Mouse (Mus musculus): ENCODE data around the gene Slc4a2. TPM values are rescaled to one million over a fixed set of nuclear protein-coding genes. Genes with fewer than 3 reads are reported as not detected.

The Slc4a2 gene
- polyA plus RNA-seq, 1 experiment from 2014 or later, result 40.0 TPM

GRCm38 (mm10) chr5:24416222-24416736 is 7.4 kb upstream of the Slc4a2 start:
- WGBS, result 2% methylated on average over 21 of the region's 21 CpGs
- Histone ChIP-seq H3K9ac (no peak overlapping the region), H3K27me3 (no peaks in the 10 kb centered on the region; the same call in 1 of the 2 replicates), H3K27ac (no peak overlapping the region), H3K9me3 (no peaks in the 10 kb centered on the region), H3K36me3 (peaks cover 30% of the 10 kb centered on the region), H3K4me2 (peak overlapping the region; percentile 15), H3K4me1 (peaks cover 24% of the 10 kb centered on the region), H3K4me3 (no peak overlapping the region)
- no peak for ATAC-seq (ENCODE audit: insufficient number of reproducible peaks, low FRiP score, low TSS enrichment, low read depth)

GRCm38 (mm10) chr5:24417587-24417986 is 6.0 kb upstream of the Slc4a2 start:
- ATAC-seq (ENCODE audit: insufficient number of reproducible peaks, low FRiP score, low TSS enrichment, low read depth), result no peak

GRCm38 (mm10) chr5:24420381-24420780 is 3.3 kb upstream of the Slc4a2 start:
- peaks cover 31% of the 10 kb centered on the region for H3K4me1 ChIP-seq
- H3K27me3 ChIP-seq, result no peaks in the 10 kb centered on the region
- H3K9ac ChIP-seq, result no peak overlapping the region
- no peak overlapping the region for H3K27ac ChIP-seq
- peaks cover 30% of the 10 kb centered on the region for H3K36me3 ChIP-seq
- 82% methylated on average over 9 of the region's 9 CpGs for WGBS
- ATAC-seq (ENCODE audit: insufficient number of reproducible peaks, low FRiP score, low TSS enrichment, low read depth), result no peak
- no peaks in the 10 kb centered on the region for H3K9me3 ChIP-seq
- H3K4me3 ChIP-seq, result no peak overlapping the region
- H3K4me2 ChIP-seq, result no peak overlapping the region

More at GRCm38 (mm10) chr5:24417587-24417986, 6.0 kb upstream of the Slc4a2 start:
- no peak overlapping the region for H3K27ac ChIP-seq
- H3K9ac ChIP-seq, result no peak overlapping the region
- H3K4me3 ChIP-seq, result no peak overlapping the region
- H3K36me3 ChIP-seq, result peaks cover 30% of the 10 kb centered on the region
- H3K4me2 ChIP-seq, result no peak overlapping the region
- WGBS, result 73% methylated on average over 10 of the region's 10 CpGs
- H3K4me1 ChIP-seq, result peaks cover 30% of the 10 kb centered on the region
- H3K27me3 ChIP-seq, result no peaks in the 10 kb centered on the region; the same call in 1 of the 2 replicates
- no peaks in the 10 kb centered on the region for H3K9me3 ChIP-seq

GRCm38 (mm10) chr5:24424004-24424781 is 556 bp downstream of the Slc4a2 start:
- no peak for ATAC-seq (ENCODE audit: insufficient number of reproducible peaks, low FRiP score, low TSS enrichment, low read depth)
- WGBS, result 10% methylated on average over 21 of the region's 21 CpGs
- Histone ChIP-seq H3K36me3 (peaks cover 24% of the 10 kb centered on the region), H3K27me3 (no peaks in the 10 kb centered on the region), H3K27ac (peak overlapping the region; percentile 94), H3K4me1 (peaks cover 57% of the 10 kb centered on the region), H3K9ac (peak overlapping the region; percentile 60), H3K9me3 (no peaks in the 10 kb centered on the region), H3K4me3 (peak overlapping the region; percentile 65), H3K4me2 (peak overlapping the region; percentile 83)

- peaks cover 24% of the 10 kb centered on the region for H3K36me3 ChIP-seq
- H3K4me3 ChIP-seq, result peak overlapping the region; percentile 65
- peak overlapping the region; percentile 94 for H3K27ac ChIP-seq
- H3K9ac ChIP-seq, result peak overlapping the region; percentile 78
- peak overlapping the region; percentile 83 for H3K4me2 ChIP-seq
- no peaks in the 10 kb centered on the region for H3K9me3 ChIP-seq
- 0 out of 2 replicates have a peak, but pooled peaks have one; percentile 6 for ATAC-seq (ENCODE audit: insufficient number of reproducible peaks, low FRiP score, low TSS enrichment, low read depth)
- H3K27me3 ChIP-seq, result no peaks in the 10 kb centered on the region
- peaks cover 57% of the 10 kb centered on the region for H3K4me1 ChIP-seq
- 2% methylated on average over 50 of the region's 60 CpGs for WGBS
Observed at GRCm38 (mm10) chr5:24424861-24425411, 1.3 kb downstream of the Slc4a2 start.

- H3K4me1 ChIP-seq, result peaks cover 57% of the 10 kb centered on the region
- under 1% methylated on average over 25 of the region's 30 CpGs for WGBS
- peak overlapping the region; percentile 78 for H3K9ac ChIP-seq
- H3K27ac ChIP-seq, result peak overlapping the region; percentile 94
- no peaks in the 10 kb centered on the region for H3K27me3 ChIP-seq
- peaks cover 24% of the 10 kb centered on the region for H3K36me3 ChIP-seq
- peak overlapping the region; percentile 83 for H3K4me2 ChIP-seq
- H3K4me3 ChIP-seq, result peak overlapping the region; percentile 65
- no peaks in the 10 kb centered on the region for H3K9me3 ChIP-seq
- ATAC-seq (ENCODE audit: insufficient number of reproducible peaks, low FRiP score, low TSS enrichment, low read depth), result no peak
Observed at GRCm38 (mm10) chr5:24425421-24426036, 1.9 kb downstream of the Slc4a2 start.

GRCm38 (mm10) chr5:24426037-24426432 is 2.4 kb downstream of the Slc4a2 start:
- peak overlapping the region; percentile 83 for H3K4me2 ChIP-seq
- H3K36me3 ChIP-seq, result peaks cover 26% of the 10 kb centered on the region
- H3K4me1 ChIP-seq, result peaks cover 57% of the 10 kb centered on the region
- H3K4me3 ChIP-seq, result peak overlapping the region; percentile 65
- H3K9ac ChIP-seq, result peak overlapping the region; percentile 78
- H3K27ac ChIP-seq, result peak overlapping the region; percentile 94
- ATAC-seq (ENCODE audit: insufficient number of reproducible peaks, low FRiP score, low TSS enrichment, low read depth), result no peak
- under 1% methylated on average over 10 of the region's 10 CpGs for WGBS
- no peaks in the 10 kb centered on the region for H3K27me3 ChIP-seq
- no peaks in the 10 kb centered on the region for H3K9me3 ChIP-seq

GRCm38 (mm10) chr5:24426556-24427284 is 3.1 kb downstream of the Slc4a2 start:
- Histone ChIP-seq H3K9me3 (no peaks in the 10 kb centered on the region), H3K4me3 (peak overlapping the region; percentile 65), H3K27me3 (no peaks in the 10 kb centered on the region), H3K36me3 (peaks cover 30% of the 10 kb centered on the region), H3K4me1 (peaks cover 57% of the 10 kb centered on the region), H3K4me2 (peak overlapping the region; percentile 83), H3K9ac (peak overlapping the region; percentile 78), H3K27ac (peak overlapping the region; percentile 94; the same call in 1 of the 2 replicates)
- no peak for ATAC-seq (ENCODE audit: insufficient number of reproducible peaks, low FRiP score, low TSS enrichment, low read depth)
- WGBS, result 14% methylated on average over 9 of the region's 9 CpGs

GRCm38 (mm10) chr5:24427285-24427633 is 3.6 kb downstream of the Slc4a2 start:
- ATAC-seq (ENCODE audit: insufficient number of reproducible peaks, low FRiP score, low TSS enrichment, low read depth), result no peak
- Histone ChIP-seq H3K4me1 (peaks cover 55% of the 10 kb centered on the region), H3K4me3 (peak overlapping the region; percentile 65; the same call in 1 of the 2 replicates), H3K36me3 (peaks cover 35% of the 10 kb centered on the region), H3K27ac (peak overlapping the region; percentile 23; the same call in 1 of the 2 replicates), H3K27me3 (no peaks in the 10 kb centered on the region), H3K4me2 (peak overlapping the region; percentile 83), H3K9me3 (no peaks in the 10 kb centered on the region), H3K9ac (no peak overlapping the region)
- 21% methylated on average over 12 of the region's 12 CpGs for WGBS

- no peak for ATAC-seq (ENCODE audit: insufficient number of reproducible peaks, low FRiP score, low TSS enrichment, low read depth)
- H3K27ac ChIP-seq, result no peak overlapping the region
- peaks cover 47% of the 10 kb centered on the region for H3K4me1 ChIP-seq
Observed at GRCm38 (mm10) chr5:24427981-24428402, 4.4 kb downstream of the Slc4a2 start.

GRCm38 (mm10) chr5:24428596-24428995 is 5.0 kb downstream of the Slc4a2 start:
- H3K9ac ChIP-seq, result no peak overlapping the region
- H3K4me2 ChIP-seq, result 0 out of 2 replicates have a peak overlapping the region, but pooled peaks have one; percentile 1
- H3K4me1 ChIP-seq, result peaks cover 46% of the 10 kb centered on the region
- no peak for ATAC-seq (ENCODE audit: insufficient number of reproducible peaks, low FRiP score, low TSS enrichment, low read depth)
- no peaks in the 10 kb centered on the region for H3K27me3 ChIP-seq
- H3K27ac ChIP-seq, result no peak overlapping the region
- H3K36me3 ChIP-seq, result peaks cover 49% of the 10 kb centered on the region
- no peaks in the 10 kb centered on the region for H3K9me3 ChIP-seq
- 18% methylated on average over 9 of the region's 9 CpGs for WGBS
- no peak overlapping the region for H3K4me3 ChIP-seq

More at GRCm38 (mm10) chr5:24427981-24428402, 4.4 kb downstream of the Slc4a2 start:
- 10% methylated on average over 15 of the region's 15 CpGs for WGBS
- no peak overlapping the region for H3K9ac ChIP-seq
- peaks cover 43% of the 10 kb centered on the region for H3K36me3 ChIP-seq
- H3K4me2 ChIP-seq, result peak overlapping the region; percentile 1; the same call in 1 of the 2 replicates
- no peaks in the 10 kb centered on the region for H3K27me3 ChIP-seq
- H3K4me3 ChIP-seq, result no peak overlapping the region
- no peaks in the 10 kb centered on the region for H3K9me3 ChIP-seq

Data from limb, embryonic 15.5 days (tissue).